Mouse (Mus musculus): ENCODE data around the gene Rabepk.
"Not testable (repeated sequence)": the region's sequence is repeated elsewhere in the genome, so short reads cannot be mapped to it uniquely, and the experiment has no call there.

GRCm38 (mm10) chr2:34792543-34792942 is 7.2 kb downstream of the Rabepk start:
- not testable (repeated sequence) for TF ChIP-seq CTCF (IDR thresholded peaks at IDR 0.05; ENCODE audit: insufficient read depth, low read length); POLR2A (IDR thresholded peaks at IDR 0.05; ENCODE audit: borderline replicate concordance, extremely low read depth, low read depth, low read length)

Data from lung, adult 2 months (tissue).